Mouse (Mus musculus): ENCODE measurements around the gene Pramef8.
A peak's percentile ranks its signal among the peaks of the same experiment; 100 is the strongest.
"Not testable (repeated sequence)": the region's sequence is repeated elsewhere in the genome, so short reads cannot be mapped to it uniquely, and the experiment has no call there.

The Pramef8 gene

GRCm38 (mm10) chr4:143412219-143413092 is at the start of gene Pramef8:
Pramef8 (plus strand) TSS chr4:143412426.
- peak; percentile 87 for DNase-seq

GRCm38 (mm10) chr4:143366415-143367041 is 45.7 kb upstream of the Pramef8 start:
- no peak for DNase-seq

- DNase-seq: no peak
Observed at GRCm38 (mm10) chr4:143379480-143379879, 32.7 kb upstream of the Pramef8 start.

- DNase-seq: no peak
Observed at GRCm38 (mm10) chr4:143379931-143380715, 32.1 kb upstream of the Pramef8 start.

GRCm38 (mm10) chr4:143380716-143381004 is 31.6 kb upstream of the Pramef8 start:
- peak; percentile 66 for DNase-seq

GRCm38 (mm10) chr4:143382163-143382562 is 30.1 kb upstream of the Pramef8 start:
- DNase-seq: no peak

- peak; percentile 26 for DNase-seq
Observed at GRCm38 (mm10) chr4:143383646-143384045, 28.6 kb upstream of the Pramef8 start.

- peak; percentile 59 for DNase-seq
Observed at GRCm38 (mm10) chr4:143388955-143389702, 23.1 kb upstream of the Pramef8 start.

- DNase-seq: no peak
Observed at GRCm38 (mm10) chr4:143394181-143394580, 18.0 kb upstream of the Pramef8 start, which contains the start of gene Pramel1. Pramel1 (plus strand) TSS chr4:143394428.

- DNase-seq: peak; percentile 9
Observed at GRCm38 (mm10) chr4:143411566-143412218, 534 bp upstream of the Pramef8 start.

- no peak for DNase-seq
Observed at GRCm38 (mm10) chr4:143413621-143414020, 1.4 kb downstream of the Pramef8 start.

- DNase-seq: no peak
Observed at GRCm38 (mm10) chr4:143414121-143414520, 1.9 kb downstream of the Pramef8 start.

- not testable (repeated sequence) for DNase-seq
Observed at GRCm38 (mm10) chr4:143426770-143427169, 14.5 kb downstream of the Pramef8 start.

GRCm38 (mm10) chr4:143450224-143450623 is 38.0 kb downstream of the Pramef8 start, which contains the start of gene Oog4:
Oog4 (minus strand) TSS chr4:143450324.
- no peak for DNase-seq
